Comparison of ENCODE assay signal across 8 mouse cellular contexts in genomic region chr1:144004741-144005140, GRCm38 (mm10). TPM values are rescaled to one million over a fixed set of nuclear protein-coding genes. Genes with fewer than 3 reads are reported as not detected.
DNase-seq lines count a peak whose midpoint lies in the region; ATAC-seq and TF ChIP-seq lines count a peak whose summit lies in the region.

No protein-coding gene starts in this region.

- H3K36me3 ChIP-seq in erythroblast, embryonic 14.5 days (ENCODE audit: control insufficient read depth): no peaks in the 10 kb centered on the region
- peaks cover 16% of the 10 kb centered on the region for H3K36me3 ChIP-seq in heart, embryonic 14.5 days (ENCODE audit: control insufficient read depth, insufficient read depth, low read length)
- peaks cover 8% of the 10 kb centered on the region; the same call in 1 of the 2 replicates for H3K36me3 ChIP-seq in limb, embryonic 12.5 days

- no peak for TF ChIP-seq CTCF in olfactory bulb, adult 2 months (IDR thresholded peaks at IDR 0.05; ENCODE audit: insufficient read depth, low read depth, low read length)

- peak overlapping the region; percentile 65 for H3K4me3 ChIP-seq in erythroblast, embryonic 14.5 days (replicated peaks)
- peak overlapping the region; percentile 71 for H3K4me3 ChIP-seq in brown adipose tissue, adult 24 weeks (ENCODE audit: insufficient read depth, low read depth, low read length)
- H3K4me3 ChIP-seq in heart, embryonic 14.5 days (ENCODE audit: control insufficient read depth in 1 of 2, insufficient read depth in 1 of 2, low read depth in 1 of 2, low read length in 2 of 2): peak overlapping the region; percentile 75 to 96
- peak overlapping the region; percentile 57 for H3K4me3 ChIP-seq in limb, embryonic 12.5 days (replicated peaks)
- peak overlapping the region; percentile 59 for H3K4me3 ChIP-seq in olfactory bulb, adult 2 months (ENCODE audit: insufficient read depth, low read depth, low read length)

- H3K27me3 ChIP-seq in erythroblast, embryonic 14.5 days (ENCODE audit: control insufficient read depth): peaks cover 16% of the 10 kb centered on the region
- no peaks in the 10 kb centered on the region for H3K27me3 ChIP-seq in heart, embryonic 14.5 days (ENCODE audit: control insufficient read depth, insufficient read depth, low read length)
- H3K27me3 ChIP-seq in limb, embryonic 12.5 days: no peaks in the 10 kb centered on the region

- H3K4me1 ChIP-seq in erythroblast, embryonic 14.5 days (ENCODE audit: control insufficient read depth): peaks cover 20% of the 10 kb centered on the region
- 0 out of 2 replicates have a peak, but pooled peaks cover 2% of the 10 kb centered on the region for H3K4me1 ChIP-seq in brown adipose tissue, adult 24 weeks (ENCODE audit: control insufficient read depth, insufficient read depth, insufficient read length, low read length)
- H3K4me1 ChIP-seq in heart, embryonic 14.5 days (ENCODE audit: control insufficient read depth in 2 of 2, insufficient read depth in 2 of 2, low read length in 2 of 2): peaks cover 0 to 3% of the 10 kb centered on the region in 2 experiments; a peak in 2 of 4 replicates
- peaks cover 3% of the 10 kb centered on the region; the same call in 1 of the 2 replicates for H3K4me1 ChIP-seq in limb, embryonic 12.5 days (replicated peaks)
- H3K4me1 ChIP-seq in olfactory bulb, adult 2 months (ENCODE audit: control insufficient read depth, insufficient read depth, low read length): peaks cover 2% of the 10 kb centered on the region

- no peaks in the 10 kb centered on the region for H3K9me3 ChIP-seq in erythroblast, embryonic 14.5 days (ENCODE audit: control insufficient read depth, low read length)
- no peaks in the 10 kb centered on the region for H3K9me3 ChIP-seq in heart, embryonic 14.5 days (ENCODE audit: control insufficient read depth, low read length)
- no peaks in the 10 kb centered on the region for H3K9me3 ChIP-seq in limb, embryonic 12.5 days

- no peak for TF ChIP-seq POLR2A in olfactory bulb, adult 2 months (IDR thresholded peaks at IDR 0.05; ENCODE audit: insufficient read depth, low read depth, low read length)

- peak overlapping the region; percentile 95 for H3K4me2 ChIP-seq in heart, embryonic 14.5 days (ENCODE audit: low read length)
- H3K4me2 ChIP-seq in limb, embryonic 12.5 days: peak overlapping the region; percentile 82

- 2% methylated on average over 9 of the region's 9 CpGs for WGBS in heart, embryonic 14.5 days
- WGBS in limb, embryonic 12.5 days: 4% methylated on average over 9 of the region's 9 CpGs
- WGBS in olfactory bulb, adult 2 months: 2% methylated on average over 9 of the region's 9 CpGs

- DNase-seq in 3134 (ENCODE audit: extremely low read depth, insufficient read length, low spot score): peak; percentile 52
- DNase-seq in natural killer cell, adult 2 months (ENCODE audit: low spot score in 2 of 2): no peak

- peak overlapping the region; percentile 77 for H3K9ac ChIP-seq in heart, embryonic 14.5 days (ENCODE audit: low read length)
- peak overlapping the region; percentile 70 for H3K9ac ChIP-seq in limb, embryonic 12.5 days (replicated peaks)

- peak overlapping the region; percentile 80 for H3K27ac ChIP-seq in brown adipose tissue, adult 24 weeks (replicated peaks; ENCODE audit: low read depth, low read length)
- H3K27ac ChIP-seq in heart, embryonic 14.5 days (replicated peaks in 1 of 2; ENCODE audit: control insufficient read depth in 1 of 2, insufficient read depth in 1 of 2, low read depth in 2 of 2, low read length in 2 of 2): peak overlapping the region; percentile 15 to 69; a peak in 3 of 4 replicates
- H3K27ac ChIP-seq in limb, embryonic 12.5 days: peak overlapping the region; percentile 53; the same call in 1 of the 2 replicates
- H3K27ac ChIP-seq in olfactory bulb, adult 2 months (ENCODE audit: insufficient read depth, low read depth, low read length): peak overlapping the region; percentile 55; the same call in 1 of the 2 replicates

- no peak for ATAC-seq in erythroblast, adult 5-6 weeks (replicated peaks; ENCODE audit: low FRiP score, poor library complexity, severe bottlenecking)
- no peak for ATAC-seq in heart, embryonic 14.5 days (ENCODE audit: insufficient number of reproducible peaks, insufficient read depth, low FRiP score, low read depth)
- 0 out of 2 replicates have a peak, but pooled peaks have one; percentile 1 for ATAC-seq in limb, embryonic 12.5 days (ENCODE audit: insufficient number of reproducible peaks, insufficient read depth, low FRiP score, low TSS enrichment, low read depth)

RNA-seq across cellular contexts. Expression of gene Rgs2, which starts 0.8 kb away (rescaled TPM):
- polyA plus RNA-seq in erythroblast, embryonic 14.5 days (2012): 0.26 and 0.41 TPM in 2 replicates
- 48.0 and 60.0 TPM in 2 replicates for total RNA-seq in erythroblast, adult 5-6 weeks (2015; ENCODE audit: low replicate concordance)
- total RNA-seq in erythroblast, adult 5-6 weeks (2017; ENCODE audit: low replicate concordance): 26.3 and 40.9 TPM in 2 replicates
- 212 and 297 TPM in 2 replicates for polyA plus RNA-seq in brown adipose tissue, adult 24 weeks (2012; ENCODE audit: insufficient read depth, insufficient read length, missing spikeins)
- polyA plus RNA-seq in heart, embryonic 14.5 days (2014; fragmentation: Nextera tagmentation; extraction: Ambion mirVana): 19.8 and 23.6 TPM in 2 replicates
- polyA plus RNA-seq in limb, embryonic 12.5 days (2016; fragmentation: Nextera tagmentation; extraction: Ambion mirVana): 32.1 and 35.3 TPM in 2 replicates
- polyA plus RNA-seq in olfactory bulb, adult 2 months (2012; ENCODE audit: insufficient read depth, insufficient read length, low replicate concordance, missing spikeins): not detected in 2 replicates
